Mouse (Mus musculus) sigmoid colon, adult 10 weeks (tissue): ENCODE measurements around the gene Ppp2r3a. TPM values are rescaled to one million over a fixed set of nuclear protein-coding genes. Genes with fewer than 3 reads are reported as not detected.

Experiments used
- polyA plus RNA-seq: library from polyadenylated mRNA; stranded (reverse); fragments of 350-450 nt; fragmentation: Illumina TruSeq; extraction: RNeasy Lipid Tissue Mini Kit (QIAGEN cat#74804); gene quantifications from one replicate; pipeline ENCODE4 v1.2.3, GENCODE M21; 2014; ENCODE audit warnings: low read depth, low replicate concordance

Ppp2r3a gene
- 32.2 TPM for polyA plus RNA-seq

DNA sequence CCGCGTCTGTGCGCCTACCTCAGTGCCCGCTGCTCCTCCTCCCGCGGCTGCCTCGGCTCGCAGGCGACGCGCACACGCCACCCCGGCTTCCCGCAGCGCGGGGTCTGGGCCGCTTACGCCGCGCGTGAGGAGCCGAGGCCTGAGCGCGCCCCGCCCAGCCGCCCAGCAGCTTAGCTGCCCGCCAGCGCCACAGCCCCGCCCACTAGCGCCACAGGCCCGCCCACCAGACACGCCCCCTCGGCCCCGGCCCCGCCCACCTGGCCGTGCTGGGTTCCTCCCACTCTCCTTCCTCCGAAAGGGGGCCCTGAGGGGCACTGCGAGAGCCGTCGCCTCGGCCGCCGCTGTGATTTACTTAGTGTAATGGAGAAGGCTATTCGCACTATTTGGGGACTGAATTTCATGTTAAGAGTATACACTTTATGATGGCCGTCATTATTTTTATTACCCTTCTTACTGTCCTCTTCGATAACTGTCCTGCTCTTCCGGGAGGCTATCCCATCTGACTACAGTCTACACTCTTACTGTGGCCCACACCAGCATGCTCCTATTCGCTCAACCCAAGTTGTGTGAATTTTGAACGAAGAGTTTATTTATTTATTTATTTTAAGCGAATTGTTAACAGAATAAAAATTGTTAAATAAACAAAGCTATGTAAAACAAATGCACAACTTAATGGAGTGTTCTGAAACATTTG, at the start of gene Ppp2r3a:
Gene Ppp2r3a, minus strand, starts transcription at position 152 of the 694 bp plus-strand sequence.

GRCm38 (mm10) chr9:101073987-101074331, 177.6 kb downstream of the Ppp2r3a start, which contains the start of gene Msl2:
Gene Msl2 (plus strand): TSS chr9:101074101.

Other genes starting within 250 kb of the Ppp2r3a start
- gene Pccb, start 216.9 kb downstream of the Ppp2r3a start, polyA plus RNA-seq, result 61.8 TPM
- 136 TPM for gene Msl2, start 177.7 kb downstream of the Ppp2r3a start, polyA plus RNA-seq